Mouse (Mus musculus) layer of hippocampus, adult 9-11 months (tissue): ENCODE measurements around the gene 0610030E20Rik.

ENCODE experiments used
- DNase-seq: peaks from one replicate; pipeline ENCODE4 v3.0.0; 2022

Gene 0610030E20Rik

GRCm38 (mm10) chr6:72350214-72350613 lies 3.1 kb downstream of the 0610030E20Rik start:
- no peak for DNase-seq

GRCm38 (mm10) chr6:72352636-72353405 lies 5.7 kb downstream of the 0610030E20Rik start:
- no peak for DNase-seq

GRCm38 (mm10) chr6:72354025-72354424 lies 6.9 kb downstream of the 0610030E20Rik start:
- no peak for DNase-seq

GRCm38 (mm10) chr6:72355066-72355911 lies 8.2 kb downstream of the 0610030E20Rik start, which contains the start of gene Tmem150a:
Gene Tmem150a, plus strand, starts transcription at chr6:72355447.
- peak; percentile 86 for DNase-seq

- DNase-seq: peak; percentile 56
Measured at GRCm38 (mm10) chr6:72356001-72356532, 8.9 kb downstream of the 0610030E20Rik start.

- DNase-seq: no peak
Measured at GRCm38 (mm10) chr6:72357164-72358079, 10.3 kb downstream of the 0610030E20Rik start.

- no peak for DNase-seq
Measured at GRCm38 (mm10) chr6:72358086-72358764, 11.1 kb downstream of the 0610030E20Rik start.

- no peak for DNase-seq
Measured at GRCm38 (mm10) chr6:72359343-72359742, 12.2 kb downstream of the 0610030E20Rik start.

GRCm38 (mm10) chr6:72359891-72360598 lies 12.9 kb downstream of the 0610030E20Rik start:
- DNase-seq: no peak

GRCm38 (mm10) chr6:72360599-72360935 lies 13.4 kb downstream of the 0610030E20Rik start:
- DNase-seq: no peak

- no peak for DNase-seq
Measured at GRCm38 (mm10) chr6:72361121-72361551, 14.0 kb downstream of the 0610030E20Rik start.

- peak; percentile 99 for DNase-seq
Measured at GRCm38 (mm10) chr6:72362132-72363028, 15.3 kb downstream of the 0610030E20Rik start.

GRCm38 (mm10) chr6:72364009-72364408 lies 16.9 kb downstream of the 0610030E20Rik start:
- DNase-seq: no peak

GRCm38 (mm10) chr6:72364985-72365384 lies 17.9 kb downstream of the 0610030E20Rik start:
- no peak for DNase-seq

GRCm38 (mm10) chr6:72366304-72366703 lies 19.2 kb downstream of the 0610030E20Rik start:
- DNase-seq: no peak

- DNase-seq: no peak
Measured at GRCm38 (mm10) chr6:72366844-72367443, 19.8 kb downstream of the 0610030E20Rik start, which contains the start of gene Rnf181. Gene Rnf181, minus strand, starts transcription at chr6:72366956.

GRCm38 (mm10) chr6:72367460-72367974 lies 20.4 kb downstream of the 0610030E20Rik start:
- no peak for DNase-seq

- no peak for DNase-seq
Measured at GRCm38 (mm10) chr6:72369557-72369956, 22.4 kb downstream of the 0610030E20Rik start.

- DNase-seq: no peak
Measured at GRCm38 (mm10) chr6:72370091-72370490, 23.0 kb downstream of the 0610030E20Rik start.
